Comparison of ENCODE assay signal across 20 mouse cellular contexts in the genomic region with DNA sequence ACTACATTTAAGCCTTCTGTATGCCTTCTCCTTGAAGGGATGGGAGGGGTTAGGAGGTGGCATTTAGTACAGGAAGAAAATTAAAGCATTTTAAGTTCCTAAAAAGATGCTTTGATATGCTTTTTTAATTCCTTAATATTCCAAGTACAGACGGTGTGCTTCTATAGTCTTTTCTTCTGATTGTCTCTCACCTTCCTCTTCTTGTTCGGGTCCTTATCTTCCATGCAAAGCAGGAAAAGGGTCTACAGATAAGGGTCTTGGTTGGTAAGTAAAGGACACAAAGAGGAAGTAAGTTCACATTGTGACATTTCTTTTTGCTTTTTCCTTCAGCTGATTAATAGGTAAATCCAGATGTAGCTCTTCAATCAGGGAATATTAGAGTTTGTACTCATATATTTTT.
DNase-seq lines count a peak whose midpoint lies in the region; ATAC-seq and TF ChIP-seq lines count a peak whose summit lies in the region.
"Had no signal": no experiment of that assay in that cellular context is flagged by ENCODE, and none has a peak within 500 bp of the region (broad histone marks: within the 10 kb centered on the region; RNA-seq: fewer than 3 reads in every experiment).

No protein-coding gene starts in this region.

- TF ChIP-seq POLR2A in MEL (IDR thresholded peaks at IDR 0.05; ENCODE audit: control insufficient read depth in 1 of 2, insufficient read depth in 1 of 2, low read depth in 1 of 2, low read length in 2 of 2, poor library complexity in 1 of 2), result no peak

- no peak overlapping the region for H3K9ac ChIP-seq in MEL (ENCODE audit: control insufficient read depth, low read depth, low read length, poor library complexity, severe bottlenecking)
- H3K9ac ChIP-seq in intestine, postnatal 0 days (ENCODE audit: low read depth, low read length), result no peak overlapping the region
- no peak overlapping the region for H3K9ac ChIP-seq in stomach, embryonic 16.5 days (ENCODE audit: low read length)
- H3K9ac ChIP-seq: heart, embryonic 15.5 days; hindbrain, embryonic 13.5 days had no signal

- H3K36me3 ChIP-seq in MEL (ENCODE audit: control insufficient read depth in 1 of 2, insufficient read depth in 2 of 2, low read length in 2 of 2), result peaks cover 0 to 12% of the 10 kb centered on the region in 2 experiments; a peak in 2 of 4 replicates
- H3K36me3 ChIP-seq in intestine, postnatal 0 days (ENCODE audit: control insufficient read depth, insufficient read depth), result no peaks in the 10 kb centered on the region
- H3K36me3 ChIP-seq in stomach, embryonic 16.5 days (ENCODE audit: control insufficient read depth, insufficient read depth, low read length), result no peaks in the 10 kb centered on the region
- H3K36me3 ChIP-seq: embryonic facial prominence, embryonic 10.5 days; heart, embryonic 10.5 days; heart, embryonic 15.5 days; hindbrain, embryonic 13.5 days had no signal

- no peaks in the 10 kb centered on the region for H3K27me3 ChIP-seq in MEL (ENCODE audit: control insufficient read depth in 1 of 2, insufficient read depth in 2 of 2, low read length in 2 of 2)
- no peaks in the 10 kb centered on the region for H3K27me3 ChIP-seq in intestine, postnatal 0 days (replicated peaks; ENCODE audit: control insufficient read depth, insufficient read depth, low read length)
- no peaks in the 10 kb centered on the region for H3K27me3 ChIP-seq in stomach, embryonic 16.5 days (ENCODE audit: control insufficient read depth, insufficient read depth, low read length)
- H3K27me3 ChIP-seq: heart, embryonic 15.5 days; hindbrain, embryonic 13.5 days had no signal

- peak; percentile 88 to 98 for TF ChIP-seq EP300 in MEL (IDR thresholded peaks at IDR 0.05; ENCODE audit: low read depth in 1 of 2, low read length in 2 of 2)

- peak; percentile 67 for DNase-seq in MEL (ENCODE audit: low read depth, low spot score)
- peak; percentile 57 for DNase-seq in MEL-GATA-1-ER (ENCODE audit: extremely low read depth, low read depth)
- DNase-seq in urinary bladder, postnatal 36 days (ENCODE audit: low spot score in 2 of 2), result no peak
- DNase-seq in heart, adult 18-20 months, result no peak
- no peak for DNase-seq in ovary, postnatal 14 days (ENCODE audit: low spot score)
- DNase-seq: adrenal gland, postnatal 14 days; cerebellum, adult 18-20 months; cerebellum, postnatal 10 days; gastrocnemius, adult 2 months; gastrocnemius, postnatal 25 days; heart, adult 11 months; heart, postnatal 14 days had no signal

- peaks cover 5 to 15% of the 10 kb centered on the region in 2 experiments; a peak in 3 of 4 replicates for H3K4me1 ChIP-seq in MEL (ENCODE audit: control insufficient read depth in 1 of 2, insufficient read depth in 2 of 2, low read length in 2 of 2)
- peaks cover 4% of the 10 kb centered on the region; the same call in 1 of the 2 replicates for H3K4me1 ChIP-seq in intestine, postnatal 0 days (replicated peaks; ENCODE audit: control insufficient read depth, insufficient read depth, low read length)
- peaks cover 9% of the 10 kb centered on the region; the same call in 1 of the 2 replicates for H3K4me1 ChIP-seq in stomach, embryonic 16.5 days (ENCODE audit: control insufficient read depth, insufficient read depth, low read length)
- H3K4me1 ChIP-seq: embryonic facial prominence, embryonic 10.5 days had no signal

- no peak overlapping the region for H3K27ac ChIP-seq in MEL (ENCODE audit: control insufficient read depth, low read depth, low read length)
- H3K27ac ChIP-seq in intestine, postnatal 0 days (ENCODE audit: low read depth, low read length), result peak overlapping the region; percentile 61
- H3K27ac ChIP-seq in stomach, embryonic 16.5 days (ENCODE audit: low read length), result peak overlapping the region; percentile 84
- H3K27ac ChIP-seq: embryonic facial prominence, embryonic 10.5 days; gastrocnemius, adult 2 months; heart, embryonic 10.5 days; heart, embryonic 15.5 days; hindbrain, embryonic 13.5 days; hindbrain, postnatal 0 days had no signal

- H3K4me2 ChIP-seq in intestine, postnatal 0 days (replicated peaks; ENCODE audit: low read depth), result no peak overlapping the region
- no peak overlapping the region for H3K4me2 ChIP-seq in stomach, embryonic 16.5 days (ENCODE audit: low read depth, low read length)
- H3K4me2 ChIP-seq: heart, embryonic 15.5 days; hindbrain, embryonic 13.5 days had no signal

- no peak overlapping the region for H3K4me3 ChIP-seq in MEL (ENCODE audit: control insufficient read depth in 1 of 2, insufficient read depth in 1 of 2, low read depth in 2 of 2, low read length in 2 of 2)
- H3K4me3 ChIP-seq in intestine, postnatal 0 days (ENCODE audit: low read depth, low read length), result no peak overlapping the region
- no peak overlapping the region for H3K4me3 ChIP-seq in stomach, embryonic 16.5 days (replicated peaks; ENCODE audit: low read length)
- H3K4me3 ChIP-seq: embryonic facial prominence, embryonic 10.5 days; gastrocnemius, adult 2 months; heart, embryonic 10.5 days; heart, embryonic 15.5 days; hindbrain, embryonic 13.5 days had no signal

- no peak for TF ChIP-seq CTCF in MEL (IDR thresholded peaks at IDR 0.05 in 2 of 3, conservative IDR thresholded peaks at IDR 0.05 in 1 of 3; ENCODE audit: control insufficient read depth in 1 of 3, insufficient read depth in 1 of 3, low read depth in 2 of 3, low read length in 3 of 3, poor library complexity in 1 of 3, severe bottlenecking in 1 of 3)
- TF ChIP-seq CTCF in intestine, postnatal 0 days (IDR thresholded peaks at IDR 0.05; ENCODE audit: low read depth), result no peak

- ATAC-seq in intestine, postnatal 0 days, result no peak
- no peak for ATAC-seq in stomach, embryonic 16.5 days (ENCODE audit: insufficient read depth, low FRiP score)
- ATAC-seq: activated CD4-positive, CD25-positive, alpha-beta regulatory T cell, adult 4 months had no signal

- 40% methylated on average over 2 of the region's 2 CpGs for WGBS in intestine, postnatal 0 days
- 40% methylated on average over 2 of the region's 2 CpGs for WGBS in stomach, embryonic 16.5 days

- no peaks in the 10 kb centered on the region for H3K79me2 ChIP-seq in MEL (ENCODE audit: control insufficient read depth, insufficient read depth, low read length, poor library complexity)

- H3K9me3 ChIP-seq in MEL (replicated peaks; ENCODE audit: insufficient read depth, low read length), result no peaks in the 10 kb centered on the region
- no peaks in the 10 kb centered on the region for H3K9me3 ChIP-seq in intestine, postnatal 0 days (ENCODE audit: control insufficient read depth)
- no peaks in the 10 kb centered on the region for H3K9me3 ChIP-seq in stomach, embryonic 16.5 days (replicated peaks; ENCODE audit: control insufficient read depth, low read length)
- H3K9me3 ChIP-seq: embryonic facial prominence, embryonic 10.5 days; heart, embryonic 10.5 days; heart, embryonic 15.5 days; hindbrain, embryonic 13.5 days had no signal

- TF ChIP-seq RAD21 in MEL (IDR thresholded peaks at IDR 0.05; ENCODE audit: low read depth, low read length), result no peak

TF ChIP-seq in MEL, 35 proteins besides CTCF, POLR2A, EP300 and RAD21 (continues in another document):
- TF ChIP-seq ETS1 (IDR thresholded peaks at IDR 0.05; ENCODE audit: low read depth, low read length) (peak; percentile 77), ZNF384 (IDR thresholded peaks at IDR 0.05; ENCODE audit: low read depth, low read length) (no peak), TAL1 (IDR thresholded peaks at IDR 0.05; ENCODE audit: low read length) (0 out of 2 replicates have a peak, but pooled peaks have one; percentile 19), MAFK (IDR thresholded peaks at IDR 0.05; ENCODE audit: borderline replicate concordance, low read depth, low read length) (no peak), ELF1 (IDR thresholded peaks at IDR 0.05; ENCODE audit: low read depth, low read length) (no peak), BHLHE40 (IDR thresholded peaks at IDR 0.05; ENCODE audit: borderline replicate concordance, low read depth, low read length) (peak; percentile 53; the same call in 1 of the 2 replicates), JUND (IDR thresholded peaks at IDR 0.05; ENCODE audit: low read depth, low read length) (no peak), TCF12 (IDR thresholded peaks at IDR 0.05; ENCODE audit: low read depth, low read length) (peak; percentile 86), ZKSCAN1 (IDR thresholded peaks at IDR 0.05; ENCODE audit: low read depth, low read length) (no peak), E2F4 (IDR thresholded peaks at IDR 0.05; ENCODE audit: borderline replicate concordance, low read depth, low read length) (no peak), ZMIZ1 (IDR thresholded peaks at IDR 0.05; ENCODE audit: low read depth, low read length) (no peak), KAT2A (conservative IDR thresholded peaks at IDR 0.05; ENCODE audit: low read depth, low read length) (no peak), MYC (IDR thresholded peaks at IDR 0.05; ENCODE audit: low read depth, low read length) (peak; percentile 54; the same call in 1 of the 2 replicates), MEF2A (IDR thresholded peaks at IDR 0.05; ENCODE audit: extremely low read depth, insufficient replicate concordance, low read depth, low read length, poor library complexity, severe bottlenecking) (no peak), CHD2 (IDR thresholded peaks at IDR 0.05; ENCODE audit: low read length) (no peak), NRF1 (IDR thresholded peaks at IDR 0.05; ENCODE audit: insufficient read depth, low read depth, low read length, poor library complexity, severe bottlenecking) (no peak), TBP (IDR thresholded peaks at IDR 0.05; ENCODE audit: low read depth, low read length) (no peak), USF1 (IDR thresholded peaks at IDR 0.05; ENCODE audit: low read depth, low read length) (no peak), HCFC1 (IDR thresholded peaks at IDR 0.05; ENCODE audit: low read depth, low read length) (no peak), MXI1 (IDR thresholded peaks at IDR 0.05; ENCODE audit: low read depth, low read length) (no peak), RCOR1 (IDR thresholded peaks at IDR 0.05; ENCODE audit: low read depth, low read length) (peak; percentile 95), CHD1 (IDR thresholded peaks at IDR 0.05; ENCODE audit: low read depth, low read length) (no peak), GATA1 (IDR thresholded peaks at IDR 0.05; ENCODE audit: low read depth, low read length) (peak; percentile 98), POLR2AphosphoS5 (IDR thresholded peaks at IDR 0.05; ENCODE audit: borderline replicate concordance, low read depth, low read length) (no peak), POLR2AphosphoS2 (IDR thresholded peaks at IDR 0.05; ENCODE audit: low read length) (no peak), MAZ (IDR thresholded peaks at IDR 0.05; ENCODE audit: low read depth, low read length) (no peak), UBTF (IDR thresholded peaks at IDR 0.05; ENCODE audit: borderline replicate concordance, insufficient read depth, low read depth, low read length) (no peak), NELFE (IDR thresholded peaks at IDR 0.05; ENCODE audit: low read depth, low read length) (no peak), SMC3 (IDR thresholded peaks at IDR 0.05; ENCODE audit: low read depth, low read length) (no peak), SIN3A (IDR thresholded peaks at IDR 0.05; ENCODE audit: low read length) (peak; percentile 36; the same call in 1 of the 2 replicates)

Comparison
In these comparisons a context has a peak if more than half of its experiments do, and no peak if none do; other contexts are left out.
1. DNase-seq: peak in MEL (single experiment) and MEL-GATA-1-ER (single experiment); none in urinary bladder, postnatal 36 days (0 of 2), heart, adult 18-20 months (0 of 2) and ovary, postnatal 14 days (single experiment).